Mouse (Mus musculus) forelimb bud, embryonic 11.5 days (tissue): ENCODE measurements at regions not wholly inside any gene's neighbourhood (a gene's known extent, or its start where the extent isn't known, plus 50 kb on each side); places are given as distances from the start of the nearest gene placed in this dataset.

Source experiments
- DNase-seq: peaks from one replicate; pipeline ENCODE4 v3.0.0-alpha.2; 2012; ENCODE audit warnings: low read depth, low spot score

- DNase-seq = no peak
These were observed 1103.3 kb upstream of the Tenm3 start for GRCm38 (mm10) chr8:49946919-49947612.

GRCm38 (mm10) chr8:49932124-49932523, 1088.4 kb upstream of the Tenm3 start:
- DNase-seq = no peak

DNA sequence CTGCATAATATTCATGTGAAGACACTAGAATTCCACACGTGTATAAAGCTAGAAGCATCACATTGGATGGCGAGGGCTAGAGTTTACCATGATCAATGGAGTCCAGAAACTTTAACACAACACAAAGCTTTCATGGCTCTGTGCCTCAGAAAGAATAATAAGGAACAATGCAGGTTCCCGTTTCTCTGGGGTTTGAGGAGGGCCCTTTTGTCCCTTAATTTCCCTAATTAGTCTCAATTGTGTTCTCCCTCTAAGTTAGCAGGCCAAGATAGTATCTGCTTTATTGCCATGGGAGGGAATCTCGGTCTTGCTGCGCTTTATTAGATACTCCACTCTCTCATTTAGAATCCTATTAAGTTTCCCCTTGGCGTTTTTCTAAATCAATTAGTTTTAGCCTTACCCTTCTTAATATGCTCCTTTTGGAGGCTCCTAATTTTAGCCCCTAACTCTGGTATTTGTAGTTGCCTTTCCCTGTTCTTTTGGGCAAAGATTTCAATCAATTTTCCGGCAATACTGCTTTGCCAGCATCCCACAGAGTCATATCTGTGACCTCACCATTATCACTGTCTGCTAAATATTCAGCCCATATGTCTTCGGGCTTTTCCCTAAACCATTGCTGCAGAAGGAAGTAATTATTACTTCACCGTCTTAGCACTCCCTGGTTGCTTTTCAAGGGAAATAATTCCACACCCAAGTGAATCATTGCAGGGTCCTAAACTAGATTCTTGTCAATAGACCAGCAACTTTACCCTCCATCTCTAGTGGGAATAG, 1082.8 kb upstream of the Tenm3 start:
- no peak for DNase-seq

- DNase-seq = no peak
These were observed 1061.3 kb upstream of the Tenm3 start for GRCm38 (mm10) chr8:49905099-49905498.

GRCm38 (mm10) chr8:49902032-49902431, 1058.3 kb upstream of the Tenm3 start:
- DNase-seq = no peak

DNA sequence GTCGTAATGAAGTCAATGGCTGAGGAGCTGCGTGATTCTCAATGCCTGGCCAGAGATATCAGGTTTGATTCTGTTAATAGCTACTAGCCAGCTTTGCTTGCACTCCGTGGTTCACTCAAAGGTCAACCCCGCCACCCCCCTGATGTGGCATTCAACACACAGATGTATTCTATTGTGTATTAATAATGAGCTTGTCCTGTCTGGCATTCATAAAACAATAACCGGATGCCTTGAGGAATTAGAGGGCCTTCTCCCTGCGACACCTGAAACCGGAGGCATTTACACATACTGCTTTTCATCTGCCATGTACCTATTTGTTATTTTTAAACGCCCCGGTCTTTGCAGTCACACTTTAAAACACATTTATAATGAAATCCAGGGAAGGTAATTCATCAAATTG, 1057.8 kb upstream of the Tenm3 start:
- peak; percentile 23 for DNase-seq
